Mouse (Mus musculus) ovary, postnatal 14 days (tissue): ENCODE measurements around the gene Phkg2.
"Not testable (repeated sequence)": the region's sequence is repeated elsewhere in the genome, so short reads cannot be mapped to it uniquely, and the experiment has no call there.

Experiments
- DNase-seq: peaks from one replicate; pipeline ENCODE4 v3.0.0; 2022; ENCODE audit warnings: low spot score

The Phkg2 gene

DNA sequence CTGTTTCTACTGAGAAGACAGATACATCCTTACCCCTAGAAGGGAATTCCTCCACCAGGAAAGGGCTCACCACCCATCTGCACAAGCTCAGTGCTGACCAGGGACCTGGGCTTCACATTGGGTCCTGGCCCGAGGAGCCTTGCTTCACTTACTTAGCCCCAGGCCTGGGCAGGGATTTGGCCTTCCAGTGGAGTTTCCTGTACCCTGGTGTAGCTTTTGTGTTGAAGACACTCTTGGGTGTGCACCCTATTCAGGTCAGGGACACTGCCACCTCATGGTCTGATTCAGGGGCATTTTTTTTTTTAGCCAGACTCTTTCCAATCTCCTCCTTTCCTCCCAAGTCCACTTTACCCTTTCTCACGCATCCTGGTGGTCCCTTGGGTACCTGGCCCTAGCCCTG, 29.8 kb downstream of the Phkg2 start:
- DNase-seq: no peak

DNA sequence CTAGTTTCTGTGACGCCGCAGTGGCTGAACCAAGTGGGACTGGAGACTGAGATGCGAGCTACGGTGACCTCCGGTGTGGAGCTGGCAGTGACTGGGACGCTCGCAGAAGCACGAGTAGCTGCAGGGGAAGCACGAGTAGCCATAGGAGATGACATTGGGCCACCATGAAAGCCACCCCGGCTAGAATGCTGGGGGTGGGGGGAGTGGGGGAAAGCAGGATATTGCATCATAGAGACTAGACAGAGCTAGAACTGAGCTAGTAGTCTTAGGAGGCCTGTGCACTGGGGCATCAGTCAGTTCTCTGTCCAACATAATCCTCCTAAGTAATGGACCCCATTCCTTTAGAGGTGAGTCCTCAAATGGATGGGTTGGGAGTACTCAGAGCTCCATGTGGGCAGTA, 31.1 kb downstream of the Phkg2 start:
- DNase-seq: no peak

DNA sequence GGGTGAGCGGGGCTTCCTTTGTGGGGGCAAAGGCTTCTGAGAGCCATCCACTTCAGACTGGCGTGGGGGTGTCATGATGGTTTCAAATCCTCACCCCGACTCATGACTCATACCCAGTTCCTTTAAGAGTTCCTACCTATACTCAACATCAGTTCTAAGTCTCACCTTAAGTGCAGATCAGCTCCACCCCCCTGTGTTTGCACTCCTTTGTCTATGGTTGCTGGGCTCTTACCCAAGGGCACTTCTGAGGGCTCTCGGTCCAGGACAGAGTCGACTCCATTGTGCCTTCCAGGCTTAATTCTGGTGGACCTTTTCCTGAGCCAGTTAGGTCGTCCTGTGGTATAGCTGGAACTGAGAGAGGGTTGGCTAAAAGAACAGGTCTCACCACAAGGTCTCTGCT, 34.0 kb downstream of the Phkg2 start:
- no peak for DNase-seq

DNA sequence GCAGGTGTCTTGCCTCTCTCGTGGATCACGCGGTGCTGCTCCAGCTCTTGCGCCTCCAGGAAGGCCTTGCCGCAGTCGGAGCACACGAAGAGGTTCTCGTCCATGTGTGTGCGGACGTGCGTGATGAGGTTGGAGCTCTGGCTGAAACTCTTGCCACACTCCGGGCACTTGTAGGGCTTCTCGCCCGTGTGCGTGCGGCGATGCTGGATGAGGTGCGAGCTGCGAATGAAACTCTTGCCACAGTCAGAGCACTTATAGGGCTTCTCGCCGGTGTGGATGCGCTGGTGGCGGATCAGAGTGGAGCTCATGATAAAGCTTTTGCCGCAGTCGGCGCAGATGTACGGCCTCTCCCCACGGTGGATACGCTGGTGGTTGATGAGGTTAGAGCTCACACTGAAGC, 37.9 kb downstream of the Phkg2 start:
- no peak for DNase-seq

DNA sequence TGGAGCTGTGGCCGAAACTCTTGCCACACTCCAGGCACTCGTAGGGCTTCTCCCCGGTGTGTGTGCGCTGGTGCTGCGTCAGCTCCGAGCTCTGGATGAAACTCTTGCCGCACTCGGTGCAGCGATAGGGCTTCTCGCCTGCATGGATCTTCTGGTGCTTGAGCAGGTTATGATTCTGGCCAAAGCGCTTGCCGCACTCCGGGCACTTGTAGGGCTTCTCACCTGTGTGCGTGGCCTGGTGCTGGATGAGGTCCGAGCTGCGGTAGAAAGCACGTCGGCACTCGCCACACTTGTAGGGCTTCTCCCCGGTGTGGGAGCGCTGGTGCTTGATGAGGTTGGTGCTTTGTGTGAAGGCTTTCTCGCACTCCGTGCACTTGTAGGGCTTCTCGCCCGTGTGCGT, 38.4 kb downstream of the Phkg2 start:
- no peak for DNase-seq

DNA sequence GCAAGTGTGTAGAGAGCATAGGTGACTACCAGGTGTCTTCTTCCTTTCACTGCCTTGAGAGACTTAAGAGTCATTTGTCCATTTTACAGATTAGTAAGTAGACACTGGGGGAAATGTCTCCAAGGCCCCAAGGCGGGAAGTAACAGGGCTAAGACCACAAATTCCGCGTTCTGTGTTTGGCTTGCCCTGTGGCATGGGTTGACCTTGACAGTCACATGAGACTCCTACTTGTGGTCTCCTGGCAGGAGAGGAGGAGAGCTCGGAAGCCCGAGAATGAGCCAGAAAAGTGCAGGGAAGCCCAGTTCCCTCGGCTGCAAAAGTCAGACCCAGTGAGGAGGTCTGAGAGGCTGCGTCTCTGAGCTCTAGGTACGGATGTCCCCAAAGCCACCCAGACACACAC, 40.4 kb downstream of the Phkg2 start:
- DNase-seq: no peak

DNA sequence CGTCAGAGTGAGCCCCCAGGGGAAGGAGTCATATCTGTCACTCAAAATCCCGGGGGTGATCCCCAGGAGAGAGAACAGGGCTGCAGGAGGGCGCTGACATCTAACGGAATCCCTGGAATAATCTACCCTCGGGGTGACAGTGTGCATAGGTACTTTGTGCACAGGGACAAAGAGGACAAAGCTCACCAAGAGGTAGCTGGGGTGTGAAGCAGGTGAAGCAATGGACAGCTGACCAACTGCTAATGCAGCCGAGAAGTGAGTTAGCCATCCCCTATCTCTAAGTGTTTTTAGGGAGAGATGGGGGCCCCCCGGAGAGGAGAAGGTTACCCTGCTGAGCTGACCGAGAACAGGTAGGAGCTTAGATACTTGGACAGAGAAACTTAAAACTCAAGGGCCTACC, 41.0 kb downstream of the Phkg2 start:
- DNase-seq: no peak

DNA sequence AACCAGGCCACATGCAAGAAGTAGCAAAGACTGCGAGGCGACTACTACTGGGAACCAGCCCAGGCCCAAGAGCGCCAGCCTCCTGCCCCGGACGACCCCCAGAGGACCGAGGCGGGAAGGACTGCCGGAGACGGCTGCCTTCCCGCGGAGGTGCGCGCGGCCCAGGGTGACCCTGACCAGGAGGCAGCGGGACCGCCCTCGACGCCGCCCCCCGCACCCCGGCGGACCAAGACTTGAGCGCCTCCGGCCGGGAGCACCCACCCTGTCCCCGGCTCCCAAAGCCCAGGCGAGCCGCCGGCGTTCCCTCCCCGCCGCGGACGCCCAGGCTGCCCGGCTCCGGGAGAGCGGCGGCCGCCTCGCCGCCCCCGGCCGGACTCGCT, 41.4 kb downstream of the Phkg2 start:
- peak; percentile 44 for DNase-seq

DNA sequence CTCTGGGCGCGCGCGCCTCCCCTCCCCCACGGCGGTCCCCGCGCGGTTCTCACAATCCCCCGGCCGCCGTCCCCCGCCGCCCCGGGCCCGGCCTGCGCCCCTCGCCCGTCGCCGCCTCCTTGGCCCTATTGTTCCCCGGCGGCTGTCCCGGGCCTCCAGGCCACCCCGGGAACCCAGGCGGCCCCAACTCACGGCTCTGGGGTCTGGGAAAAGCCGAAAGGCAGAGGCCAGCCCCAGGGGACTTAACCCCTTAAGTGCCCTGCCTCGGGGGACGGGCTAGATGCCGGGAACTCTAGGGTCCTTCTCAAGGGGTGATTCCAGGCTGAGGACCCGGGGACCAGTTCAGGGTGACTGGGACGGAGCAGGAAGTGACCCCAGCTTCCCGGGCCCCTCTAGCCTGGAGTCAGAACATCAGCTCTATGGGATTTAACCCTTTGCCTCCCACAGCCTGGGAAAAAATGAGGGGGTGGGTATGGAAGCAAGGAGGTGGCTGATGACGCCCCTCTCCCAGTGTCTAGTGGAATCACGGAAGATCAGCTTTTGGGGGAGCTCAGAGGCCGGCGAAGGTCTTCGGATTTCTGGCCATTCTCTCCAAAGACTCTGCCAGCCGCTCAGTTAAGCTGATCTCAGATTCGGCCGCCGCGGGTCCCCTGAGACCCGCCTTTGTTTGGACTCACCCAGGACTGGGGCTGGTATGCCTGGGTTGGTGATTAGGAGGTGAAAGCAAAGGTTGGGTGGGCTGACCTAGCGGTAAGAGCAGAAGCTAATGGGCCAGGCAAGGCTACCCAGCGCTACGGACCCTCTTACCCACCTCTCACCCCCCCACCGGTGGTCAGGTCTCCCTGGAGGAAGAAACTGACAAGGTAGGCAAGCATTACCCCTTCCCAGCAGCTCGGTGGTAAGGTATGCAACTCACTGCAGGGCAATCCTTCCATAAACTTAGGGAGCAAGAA, 42.0 kb downstream of the Phkg2 start, which contains the start of gene Zfp629:
Zfp629 (minus strand) TSS at position 907 of the 953 bp plus-strand sequence.
- peak; percentile 76 for DNase-seq

DNA sequence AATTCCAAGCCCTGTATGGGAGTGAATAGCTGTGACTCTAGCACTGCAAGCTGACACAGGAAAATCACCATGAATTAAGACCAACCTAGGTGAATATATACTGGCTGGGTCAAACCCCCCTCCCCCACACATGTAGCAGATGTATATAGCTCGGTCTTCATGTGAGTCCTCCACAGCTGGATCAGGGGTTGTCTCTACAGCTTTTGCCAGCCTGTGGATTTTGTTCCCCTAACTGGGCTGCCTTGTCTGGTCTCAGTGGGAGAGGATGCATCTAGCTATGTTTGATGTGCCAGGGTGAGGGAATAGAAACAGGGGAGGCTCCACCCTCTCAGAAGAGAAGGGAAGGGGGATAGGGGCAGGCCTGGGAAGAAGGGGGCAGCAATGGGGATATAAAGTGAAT, 43.2 kb downstream of the Phkg2 start:
- no peak for DNase-seq

DNA sequence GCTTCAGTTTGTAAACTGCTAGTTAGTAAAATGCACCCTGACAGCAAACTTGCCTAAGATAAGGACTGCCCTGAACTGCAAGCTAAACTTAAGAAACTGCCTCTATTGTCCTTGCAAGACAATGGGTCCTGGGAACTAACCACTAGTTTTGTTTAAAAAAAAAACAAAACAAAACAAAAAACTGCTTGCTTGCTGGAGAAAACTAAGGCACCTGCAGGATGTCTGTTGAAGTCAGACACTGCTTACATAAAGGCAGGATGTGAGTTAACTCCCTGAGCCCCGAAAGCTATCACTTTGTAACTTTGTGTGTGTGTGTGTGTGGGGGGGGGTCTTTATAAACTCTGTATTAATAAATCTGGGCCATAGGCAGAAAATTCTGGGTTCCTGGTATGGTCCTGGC, 43.7 kb downstream of the Phkg2 start:
- no peak for DNase-seq

DNA sequence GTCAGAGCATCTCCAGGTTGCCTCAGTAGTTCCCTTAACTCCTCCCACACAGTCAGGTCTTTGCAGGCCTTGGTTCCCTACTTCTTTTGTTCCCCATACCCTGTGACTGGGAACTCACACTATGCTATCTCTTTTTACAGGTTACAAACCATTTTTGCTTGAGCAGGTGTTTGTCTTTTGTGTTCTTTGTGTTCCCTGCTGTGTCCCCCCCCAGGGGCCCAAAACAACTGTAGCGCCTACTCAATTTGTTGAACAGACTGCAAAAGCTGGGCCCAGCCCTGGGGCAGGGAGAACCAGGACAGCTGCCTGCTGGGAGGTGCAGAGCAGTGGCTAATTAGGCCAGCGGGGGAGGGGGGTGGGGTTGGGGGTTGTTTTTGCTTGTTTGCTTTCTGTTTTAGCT, 44.8 kb downstream of the Phkg2 start:
- DNase-seq: no peak

DNA sequence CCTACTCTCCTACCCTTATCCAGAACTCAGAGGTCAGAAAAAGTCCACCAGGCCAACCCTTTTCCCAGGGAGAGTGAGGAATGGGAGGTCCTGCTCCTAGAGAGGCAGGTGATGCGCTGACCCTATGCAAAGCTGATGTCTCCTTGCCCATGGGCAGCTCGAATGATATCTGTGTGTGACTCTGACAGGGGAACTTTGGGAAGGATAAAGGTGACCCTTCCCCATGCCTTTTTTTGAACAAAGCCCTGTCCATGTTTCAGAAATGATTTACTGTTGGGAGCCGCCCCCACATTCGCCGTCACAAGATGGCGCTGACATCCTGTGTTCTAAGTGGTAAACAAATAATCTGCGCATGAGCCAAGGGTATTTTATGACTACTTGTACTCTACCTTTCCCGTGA, 45.3 kb downstream of the Phkg2 start:
- not testable (repeated sequence) for DNase-seq

DNA sequence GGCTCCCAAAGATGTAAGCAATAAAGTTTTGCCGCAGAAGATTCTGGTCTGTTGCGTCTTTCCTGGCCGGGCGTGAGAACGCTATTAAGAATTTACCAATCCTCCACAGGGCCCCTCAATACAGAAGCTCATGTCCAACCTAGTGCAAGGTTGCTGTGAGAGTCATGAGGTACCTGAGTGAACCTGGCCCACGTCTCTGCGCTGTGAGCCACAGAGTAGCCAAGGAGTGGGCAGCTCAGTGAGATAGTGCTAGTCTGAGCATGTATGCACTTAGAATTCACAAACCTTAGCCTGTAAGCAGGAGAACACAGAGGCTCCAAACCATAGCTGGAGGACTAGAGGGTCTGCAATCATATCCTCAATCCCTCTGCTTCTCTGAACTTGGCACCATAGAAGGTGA, 52.9 kb downstream of the Phkg2 start:
- DNase-seq: no peak

DNA sequence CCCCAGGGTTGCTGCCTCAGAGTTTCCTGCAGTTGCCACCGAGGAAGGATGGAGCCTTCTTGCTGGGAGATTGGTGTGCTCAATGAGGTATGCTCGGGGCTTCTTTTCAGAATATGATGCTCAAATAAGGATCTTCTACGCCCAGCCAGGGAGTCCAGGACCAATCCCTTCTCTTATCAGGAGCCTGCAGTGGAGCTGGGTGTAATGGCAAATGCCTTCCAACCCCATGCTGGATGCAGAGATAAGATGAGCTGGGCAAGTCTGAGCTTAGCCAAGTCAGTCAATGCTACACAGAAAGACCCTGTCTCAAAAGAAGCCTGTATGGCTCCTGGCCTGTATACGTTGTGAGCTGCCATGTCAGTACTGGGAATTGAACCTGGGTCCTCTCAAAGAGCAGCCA, 53.3 kb downstream of the Phkg2 start:
- no peak for DNase-seq

DNA sequence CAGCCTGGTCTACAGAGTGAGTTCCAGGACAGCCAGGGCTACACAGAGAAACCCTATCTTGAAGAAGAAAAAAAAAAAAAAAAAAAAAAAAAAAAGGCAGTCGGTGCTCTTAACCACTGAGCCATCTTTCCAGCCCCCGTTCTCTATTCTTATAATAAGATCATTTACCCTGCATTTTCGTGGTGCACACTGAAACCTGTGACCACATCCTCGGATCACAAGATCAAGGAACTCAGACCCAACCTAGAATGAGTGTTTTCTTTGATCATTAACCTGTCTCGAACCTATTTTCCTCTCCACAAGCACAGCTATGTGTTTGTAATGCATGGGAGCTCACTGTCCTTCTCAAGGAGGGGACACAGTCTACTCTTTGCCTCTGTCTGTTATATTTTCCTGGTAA, 55.5 kb downstream of the Phkg2 start:
- no peak for DNase-seq

DNA sequence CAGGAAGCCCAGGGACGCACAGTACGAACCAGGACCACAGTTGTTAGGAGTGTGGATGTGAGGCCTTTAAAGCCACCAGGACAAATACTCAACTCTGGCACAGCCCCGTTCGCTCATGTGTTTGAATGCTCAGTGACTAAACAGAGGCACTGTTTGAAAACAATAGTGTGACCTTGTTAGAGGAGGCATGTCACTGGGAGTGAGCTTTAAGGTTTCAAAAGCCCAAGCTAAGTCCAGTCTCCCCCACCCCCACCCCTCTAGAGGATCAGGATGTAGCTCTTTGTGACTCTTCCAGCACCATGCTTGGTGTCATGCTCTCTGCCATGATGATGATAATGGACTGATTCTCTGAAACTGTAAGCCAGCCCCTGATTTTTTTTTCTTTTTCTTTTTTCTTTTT, 58.3 kb downstream of the Phkg2 start:
- no peak for DNase-seq
